Mouse (Mus musculus) heart, adult 2 months (tissue): ENCODE data around the gene Nrarp. TPM values are rescaled to one million over a fixed set of nuclear protein-coding genes. Genes with fewer than 3 reads are reported as not detected.

Experiments used
- DNase-seq, 2 experiments: peaks; one replicate each; pipeline ENCODE4 v3.0.0; 2021
- H3K27ac ChIP-seq: fragments of 200-600 bp; 2 replicates; pipeline ENCODE4 v1.8.1; 2022
- H3K27me3 ChIP-seq: fragments of 200-500 bp; 2 replicates; pipeline ENCODE4 v1.6.1; 2012; ENCODE audit warnings: mild to moderate bottlenecking, low read length, inconsistent platforms, mixed read lengths; ENCODE audit not compliant: control insufficient read depth, insufficient read depth
- H3K36me3 ChIP-seq: fragments of 200-500 bp; 2 replicates; pipeline ENCODE4 v1.6.1; 2012; ENCODE audit warnings: low read length, inconsistent platforms; ENCODE audit not compliant: control insufficient read depth, insufficient read depth
- H3K4me1 ChIP-seq: fragments of 200-500 bp; 2 replicates; pipeline ENCODE4 v1.6.1; 2011; ENCODE audit warnings: low read length; ENCODE audit not compliant: control insufficient read depth, insufficient read depth
- H3K4me3 ChIP-seq: fragments of 200-600 bp; 2 replicates; pipeline ENCODE4 v1.8.1; 2022
- H3K79me2 ChIP-seq: fragments of 200-500 bp; replicated peaks from 2 replicates; pipeline ENCODE4 v1.6.1; 2012; ENCODE audit warnings: mild to moderate bottlenecking, inconsistent platforms, low read length, moderate library complexity, mixed read lengths; ENCODE audit not compliant: control insufficient read depth, insufficient read depth
- H3K9ac ChIP-seq: fragments of 200-500 bp; 2 replicates; pipeline ENCODE4 v1.6.1; 2012; ENCODE audit warnings: low read depth, mild to moderate bottlenecking, control low read depth, inconsistent platforms, low read length, mixed read lengths
- CTCF ChIP-seq: fragments of 200-600 bp; IDR thresholded peaks from 2 replicates; pipeline ENCODE4 v1.8.1; 2022; ENCODE audit warnings: antibody characterized with exemption, mild to moderate bottlenecking, moderate library complexity
- EP300 ChIP-seq: fragments of 200-500 bp; IDR thresholded peaks from 2 replicates; pipeline ENCODE4 v1.6.1; 2011; ENCODE audit warnings: low read depth, low read length, control low read depth; ENCODE audit not compliant: insufficient read depth
- POLR2A ChIP-seq: fragments of 200-500 bp; IDR thresholded peaks from 2 replicates; pipeline ENCODE4 v1.6.1; 2011; ENCODE audit warnings: mild to moderate bottlenecking, low read depth, low read length, control low read depth; ENCODE audit not compliant: insufficient read depth
- WGBS: fragments of 180-500 bp; shearing (Covaris S2); methylation state at CpG from one replicate; pipeline ENCODE4 v1.1.7; 2018; 5-methylcytosine and 5-hydroxymethylcytosine counted together
- intact Hi-C: fragments of 180-260 bp; cut with DNase I; formaldehyde crosslinking; loops from one replicate; pipeline ENCODE4 v1.15.1; 2025
- polyA plus RNA-seq: library from polyadenylated mRNA; depleted of rRNA; stranded (reverse); fragments of >200 nt; gene quantifications from 2 replicates; pipeline ENCODE4 v1.2.3, GENCODE M21; 2012
- total RNA-seq, 2 experiments: library from RNA; stranded (reverse); gene quantifications; 2 replicates each; pipeline ENCODE4 v1.2.3; 2021

Nrarp gene
- total and polyA plus RNA-seq, 3 experiments = 6.2 to 11.2 (median 7.4) TPM

- Histone ChIP-seq H3K27me3 (no peaks in the 10 kb centered on the region), H3K4me3 (no peak overlapping the region), H3K36me3 (no peaks in the 10 kb centered on the region), H3K9ac (no peak overlapping the region), H3K4me1 (peaks cover 3% of the 10 kb centered on the region; the same call in 1 of the 2 replicates), H3K27ac (no peak overlapping the region), H3K79me2 (no peaks in the 10 kb centered on the region)
- TF ChIP-seq CTCF (no peak), POLR2A (no peak), EP300 (no peak)
- no peak for DNase-seq
- 90% methylated on average over 2 of the region's 2 CpGs for WGBS
- intact Hi-C loops = no loop called here
These were observed 20.1 kb downstream of the Nrarp start for GRCm38 (mm10) chr2:25200631-25201030.

GRCm38 (mm10) chr2:25203631-25204214 lies 23.2 kb downstream of the Nrarp start:
- no peak overlapping the region for H3K27ac ChIP-seq
- H3K79me2 ChIP-seq = no peaks in the 10 kb centered on the region
- no peak overlapping the region for H3K9ac ChIP-seq
- no peak for DNase-seq
- intact Hi-C loops = no loop called here
- H3K36me3 ChIP-seq = no peaks in the 10 kb centered on the region
- no peaks in the 10 kb centered on the region for H3K4me1 ChIP-seq
- no peak for TF ChIP-seq EP300
- no peak for TF ChIP-seq POLR2A
- peak; percentile 44 for TF ChIP-seq CTCF
- WGBS = 47% methylated on average over 4 of the region's 4 CpGs
- H3K4me3 ChIP-seq = no peak overlapping the region
- no peaks in the 10 kb centered on the region for H3K27me3 ChIP-seq

DNA sequence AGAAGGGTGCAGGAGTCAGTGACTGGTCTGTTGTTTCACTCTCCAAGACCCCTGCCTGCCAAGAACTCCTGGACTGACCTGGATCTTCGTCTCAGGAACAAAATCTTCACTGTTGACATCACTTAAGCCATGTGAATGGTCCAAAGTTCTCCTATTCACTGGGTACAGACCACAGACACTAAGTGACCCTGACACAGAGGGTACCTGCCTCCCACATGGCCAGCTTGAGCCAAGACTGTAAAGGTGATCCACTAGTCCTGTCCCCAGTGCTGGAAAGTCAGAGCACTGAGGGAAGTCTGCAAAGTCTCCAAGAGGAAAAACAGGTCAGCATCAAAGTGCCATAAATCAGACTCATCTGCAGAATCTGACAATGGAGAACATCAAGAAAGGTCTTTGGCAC lies 27.0 kb downstream of the Nrarp start:
- Histone ChIP-seq H3K4me3 (no peak overlapping the region), H3K79me2 (peaks cover 2% of the 10 kb centered on the region), H3K36me3 (no peaks in the 10 kb centered on the region), H3K4me1 (peaks cover 4% of the 10 kb centered on the region; the same call in 1 of the 2 replicates), H3K9ac (no peak overlapping the region), H3K27ac (no peak overlapping the region), H3K27me3 (no peaks in the 10 kb centered on the region)
- no peak for DNase-seq
- TF ChIP-seq CTCF (no peak), POLR2A (no peak), EP300 (no peak)
- intact Hi-C loops = no loop called here
- 74% methylated on average over 1 of the region's 1 CpGs for WGBS

- Histone ChIP-seq H3K4me1 (peaks cover 4% of the 10 kb centered on the region; the same call in 1 of the 2 replicates), H3K27me3 (no peaks in the 10 kb centered on the region), H3K27ac (peak overlapping the region; percentile 99), H3K36me3 (no peaks in the 10 kb centered on the region), H3K9ac (peak overlapping the region; percentile 97), H3K4me3 (peak overlapping the region; percentile 69), H3K79me2 (peaks cover 2% of the 10 kb centered on the region)
- intact Hi-C loops = loop anchor here (1.0 to 2.0 kb wide), 2 partner anchors 14 to 18 kb away; partner anchors contain the start of gene Tubb4b
- TF ChIP-seq EP300 (no peak), CTCF (no peak), POLR2A (no peak)
- WGBS = under 1% methylated on average over 24 of the region's 24 CpGs
- DNase-seq = no peak
These were observed 30.1 kb downstream of the Nrarp start for GRCm38 (mm10) chr2:25210686-25211085.

- DNase-seq = peak; percentile 92 to 95
- peaks cover 4% of the 10 kb centered on the region; the same call in 1 of the 2 replicates for H3K4me1 ChIP-seq
- H3K9ac ChIP-seq = peak within 1 kb of the TSS; percentile 97
- H3K27me3 ChIP-seq = no peaks in the 10 kb centered on the region
- H3K4me3 ChIP-seq = peak within 1 kb of the TSS; percentile 69
- no peaks in the 10 kb centered on the region for H3K36me3 ChIP-seq
- peaks cover 2% of the 10 kb centered on the region for H3K79me2 ChIP-seq
- intact Hi-C loops = loop anchor here (1.0 to 2.0 kb wide), 2 partner anchors 13 to 18 kb away; partner anchors contain the start of gene Tubb4b
- peak; percentile 68 for TF ChIP-seq POLR2A
- TF ChIP-seq EP300 = 0 out of 2 replicates have a peak, but pooled peaks have one; percentile 28
- no peak for TF ChIP-seq CTCF
- under 1% methylated on average over 44 of the region's 44 CpGs for WGBS
- H3K27ac ChIP-seq = peak within 1 kb of the TSS; percentile 99
These were observed 30.6 kb downstream of the Nrarp start, which contains the start of gene Nelfb for GRCm38 (mm10) chr2:25211121-25211670. Gene Nelfb, minus strand, starts transcription at chr2:25211489.
